Mouse (Mus musculus) ES-CJ7 (cell line): ENCODE data around the gene Mpv17l2.

Experiments used
- DNase-seq: peaks from one replicate; pipeline ENCODE4 v3.0.0; 2011; ENCODE audit warnings: low read depth, low spot score

Gene Mpv17l2

GRCm38 (mm10) chr8:70750128-70750680 lies 10.5 kb downstream of the Mpv17l2 start:
- no peak for DNase-seq

GRCm38 (mm10) chr8:70749097-70749674 lies 11.6 kb downstream of the Mpv17l2 start:
- no peak for DNase-seq

- no peak for DNase-seq
Measured at GRCm38 (mm10) chr8:70748246-70749096, 12.3 kb downstream of the Mpv17l2 start.

- DNase-seq: no peak
Measured at GRCm38 (mm10) chr8:70747211-70747890, 13.4 kb downstream of the Mpv17l2 start.

GRCm38 (mm10) chr8:70746676-70747075 lies 14.1 kb downstream of the Mpv17l2 start:
- DNase-seq: no peak

- no peak for DNase-seq
Measured at GRCm38 (mm10) chr8:70745691-70746220, 15.0 kb downstream of the Mpv17l2 start.

GRCm38 (mm10) chr8:70744806-70745205 lies 15.9 kb downstream of the Mpv17l2 start:
- no peak for DNase-seq

- peak; percentile 63 for DNase-seq
Measured at GRCm38 (mm10) chr8:70743656-70744590, 16.8 kb downstream of the Mpv17l2 start.

GRCm38 (mm10) chr8:70742981-70743655 lies 17.6 kb downstream of the Mpv17l2 start:
- no peak for DNase-seq

GRCm38 (mm10) chr8:70742176-70742575 lies 18.6 kb downstream of the Mpv17l2 start:
- DNase-seq: no peak

- no peak for DNase-seq
Measured at GRCm38 (mm10) chr8:70741661-70742060, 19.1 kb downstream of the Mpv17l2 start.

GRCm38 (mm10) chr8:70738211-70738610 lies 22.5 kb downstream of the Mpv17l2 start:
- DNase-seq: no peak

- no peak for DNase-seq
Measured at GRCm38 (mm10) chr8:70737705-70738104, 23.0 kb downstream of the Mpv17l2 start.

- no peak for DNase-seq
Measured at GRCm38 (mm10) chr8:70730956-70731355, 29.8 kb downstream of the Mpv17l2 start.

- DNase-seq: peak; percentile 94
Measured at GRCm38 (mm10) chr8:70729808-70730475, 30.8 kb downstream of the Mpv17l2 start.

- no peak for DNase-seq
Measured at GRCm38 (mm10) chr8:70726721-70727120, 34.0 kb downstream of the Mpv17l2 start.

GRCm38 (mm10) chr8:70725792-70726447 lies 34.8 kb downstream of the Mpv17l2 start:
- DNase-seq: peak; percentile 50

GRCm38 (mm10) chr8:70724216-70724615 lies 36.5 kb downstream of the Mpv17l2 start:
- DNase-seq: no peak
